Mouse (Mus musculus) heart, postnatal 4 days (tissue): ENCODE results near the gene Khdrbs2. TPM values are rescaled to one million over a fixed set of nuclear protein-coding genes. Genes with fewer than 3 reads are reported as not detected.

ENCODE experiments used
- DNase-seq: peaks from one replicate; pipeline ENCODE4 v3.0.0; 2021
- total RNA-seq, 2 experiments: library from RNA; stranded (reverse); gene quantifications; 2 replicates each; pipeline ENCODE4 v1.2.3; 2021

Khdrbs2 gene
- total RNA-seq = under 1 TPM; 0.50 to 0.67 TPM

DNA sequence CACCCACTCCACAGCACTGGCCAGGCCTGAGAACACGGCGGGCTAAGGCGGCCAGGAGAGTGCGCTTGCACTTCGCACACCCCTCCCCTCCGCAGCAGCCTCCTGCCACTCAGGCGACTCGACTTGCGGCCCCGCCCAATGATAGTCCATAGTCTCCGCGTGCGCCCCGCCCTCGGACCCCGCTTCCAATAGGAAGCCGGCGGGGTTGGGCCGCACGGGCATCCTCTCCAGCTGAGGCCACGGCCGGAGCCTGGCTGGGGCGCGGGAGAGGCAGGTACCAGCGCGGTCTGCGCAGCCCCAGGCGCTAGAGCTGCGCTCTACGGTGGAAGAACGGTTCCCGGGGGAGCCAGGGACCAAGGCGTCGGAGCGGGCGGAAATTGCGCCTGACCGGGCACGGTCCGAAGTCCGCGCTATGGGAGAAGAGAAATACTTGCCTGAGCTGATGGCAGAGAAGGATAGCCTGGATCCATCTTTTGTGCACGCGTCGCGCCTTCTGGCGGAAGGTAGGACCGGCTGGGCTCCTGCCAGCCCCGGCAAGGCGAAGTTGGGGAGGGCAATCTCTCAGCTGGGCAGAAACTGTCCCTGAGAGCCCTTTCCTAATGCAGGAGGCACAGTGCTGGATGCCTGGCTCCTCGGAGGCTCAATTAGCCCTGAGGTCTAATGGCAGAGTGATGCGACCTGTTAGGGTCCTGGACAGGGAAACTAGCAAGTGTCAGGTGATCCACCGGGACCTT is at the start of gene Khdrbs2:
Khdrbs2 (plus strand) TSS at position 209 of the 734 bp plus-strand sequence.
- peak; percentile 82 for DNase-seq

- no peak for DNase-seq
Measured at GRCm38 (mm10) chr1:32174566-32174965, 2.1 kb downstream of the Khdrbs2 start.

- no peak for DNase-seq
Measured at GRCm38 (mm10) chr1:32199664-32200260, 27.2 kb downstream of the Khdrbs2 start.

DNA sequence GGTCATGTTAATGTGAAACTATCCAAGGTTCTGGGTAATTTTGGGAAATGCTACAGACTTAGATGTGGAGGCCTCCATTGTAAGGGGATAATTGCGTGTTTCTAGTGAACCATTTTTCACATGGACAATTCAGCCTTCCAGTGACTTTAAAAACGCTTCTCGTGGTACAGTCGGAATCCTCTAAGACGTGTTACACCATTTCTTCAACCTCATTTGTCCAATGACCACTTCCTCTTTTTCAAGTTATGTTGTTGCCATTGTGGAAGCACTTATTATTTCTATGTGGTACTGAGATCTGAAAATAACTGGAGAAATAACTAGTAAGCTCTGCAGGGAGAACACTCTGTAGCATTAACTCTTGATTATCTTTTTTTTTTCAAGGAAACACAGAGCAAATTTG is 75.9 kb downstream of the Khdrbs2 start:
- DNase-seq = no peak

DNA sequence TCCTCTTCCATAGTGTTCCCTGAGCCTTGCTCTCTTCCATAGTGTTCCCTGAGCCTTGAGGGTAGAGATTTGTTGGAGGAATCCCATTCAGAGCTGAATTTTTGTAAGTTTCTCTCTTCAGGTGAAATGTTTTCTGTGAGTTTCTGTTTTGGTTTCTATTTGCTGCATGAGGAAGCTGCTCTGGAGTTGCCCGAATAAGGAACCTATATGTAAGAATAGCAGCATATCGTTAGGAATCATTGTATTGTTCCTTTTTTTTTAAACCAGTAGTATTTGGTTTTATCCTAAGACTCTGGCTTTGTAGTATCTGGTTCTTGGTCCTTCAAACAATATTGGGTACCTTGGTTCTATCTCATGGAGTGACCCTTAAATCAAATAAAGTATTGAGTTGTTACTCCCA is 77.1 kb downstream of the Khdrbs2 start:
- no peak for DNase-seq

- DNase-seq = no peak
Measured at GRCm38 (mm10) chr1:32250337-32250736, 77.8 kb downstream of the Khdrbs2 start.

DNA sequence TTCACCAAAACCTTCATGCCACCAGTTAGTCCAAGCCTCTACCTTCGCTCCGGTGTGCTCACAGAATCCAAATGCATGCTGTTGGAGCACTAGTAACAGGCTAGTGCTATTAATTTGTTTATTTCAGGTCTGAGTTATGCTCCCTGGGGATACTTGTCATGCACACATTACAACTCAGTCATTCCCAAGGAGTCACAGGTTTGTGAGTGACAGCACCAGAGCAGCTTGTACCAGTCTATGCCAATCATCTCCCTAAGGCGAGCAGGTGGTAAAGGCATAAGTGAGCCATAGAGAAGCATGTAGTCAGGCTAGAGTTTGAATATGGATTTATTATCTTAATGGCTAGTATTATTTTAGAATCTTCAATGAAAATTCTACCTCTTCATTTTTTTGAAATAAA is 86.4 kb downstream of the Khdrbs2 start:
- DNase-seq = no peak

DNA sequence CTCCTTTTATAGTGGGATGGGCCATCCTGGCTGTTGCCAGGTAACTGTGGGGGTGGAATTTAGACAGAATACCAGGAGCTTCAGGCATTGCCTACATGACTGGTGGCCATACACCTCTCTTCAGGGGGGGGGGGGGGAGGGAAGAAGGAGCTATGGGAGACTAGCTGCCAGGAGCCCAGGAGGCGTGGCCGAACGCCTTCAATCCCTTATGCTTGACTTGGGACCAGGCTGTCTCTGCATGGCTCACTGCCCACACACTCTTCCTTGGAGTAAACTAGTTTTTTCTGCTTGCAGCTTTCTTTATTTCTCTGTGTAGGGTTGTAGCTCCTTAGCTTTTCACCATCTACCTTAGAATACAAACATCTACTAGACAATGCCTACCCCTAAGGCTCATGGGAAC is 98.0 kb downstream of the Khdrbs2 start:
- no peak for DNase-seq

GRCm38 (mm10) chr1:32294702-32295101 is 122.2 kb downstream of the Khdrbs2 start:
- no peak for DNase-seq

DNA sequence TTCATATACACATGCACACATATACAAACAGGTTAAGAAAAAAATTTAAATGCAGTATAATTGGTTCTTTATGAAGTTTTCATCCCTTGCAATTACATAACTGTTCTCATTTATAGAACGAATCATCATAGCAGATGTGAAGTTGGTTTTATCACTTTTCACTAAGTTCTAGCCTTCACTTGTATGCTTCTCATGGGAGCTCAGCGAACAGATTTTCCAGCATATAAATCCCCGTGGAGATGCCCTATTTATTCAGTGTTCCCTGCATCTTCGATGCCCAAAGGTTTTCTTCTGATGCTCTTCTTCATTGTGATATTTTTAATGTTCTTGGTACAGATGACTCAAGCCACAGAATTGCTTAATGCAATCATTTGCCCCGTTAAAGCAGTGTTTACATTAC is 128.9 kb downstream of the Khdrbs2 start:
- no peak for DNase-seq

DNA sequence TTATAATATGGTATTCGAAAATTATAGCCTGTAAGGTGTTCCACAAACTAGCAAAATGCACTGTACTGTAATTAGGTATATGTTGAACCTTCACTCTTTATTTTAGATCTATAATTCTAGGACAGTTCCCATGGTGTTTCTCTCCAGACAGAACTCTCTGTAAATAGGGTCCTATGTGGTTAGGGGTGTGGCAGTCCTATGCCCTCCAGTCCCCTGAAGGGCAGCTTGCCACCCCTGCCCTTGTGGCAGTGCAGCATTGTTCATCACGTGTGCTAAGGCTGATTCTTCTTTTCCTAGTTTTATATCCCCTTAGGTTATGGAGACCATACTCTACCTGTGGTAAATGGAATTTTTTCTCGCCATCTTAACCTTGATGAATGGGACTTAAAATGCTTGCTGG is 136.6 kb downstream of the Khdrbs2 start:
- no peak for DNase-seq

GRCm38 (mm10) chr1:32309637-32310036 is 137.1 kb downstream of the Khdrbs2 start:
- DNase-seq = no peak

GRCm38 (mm10) chr1:32339108-32339507 is 166.6 kb downstream of the Khdrbs2 start:
- DNase-seq = no peak

- DNase-seq = no peak
Measured at GRCm38 (mm10) chr1:32347538-32347937, 175.0 kb downstream of the Khdrbs2 start.

DNA sequence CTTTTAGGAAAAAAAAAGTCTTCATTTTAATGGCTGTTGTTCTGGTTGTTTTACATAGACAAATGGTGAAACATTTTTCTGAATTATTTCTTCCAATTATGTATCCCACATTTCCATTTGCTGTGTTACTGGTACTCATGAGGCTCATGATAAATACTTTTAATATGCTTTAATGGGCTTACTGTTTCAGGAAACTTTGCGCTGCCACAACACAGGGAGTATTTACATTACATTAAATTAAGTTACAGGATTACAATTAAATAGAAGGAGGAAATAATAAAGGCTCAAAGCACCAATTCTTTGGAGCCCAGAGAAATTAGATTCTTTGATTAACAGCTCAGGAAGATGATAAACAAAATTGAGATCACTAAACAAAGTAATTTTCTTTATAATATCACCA is 179.6 kb downstream of the Khdrbs2 start:
- DNase-seq = no peak

- no peak for DNase-seq
Measured at GRCm38 (mm10) chr1:32363539-32363938, 191.0 kb downstream of the Khdrbs2 start.

DNA sequence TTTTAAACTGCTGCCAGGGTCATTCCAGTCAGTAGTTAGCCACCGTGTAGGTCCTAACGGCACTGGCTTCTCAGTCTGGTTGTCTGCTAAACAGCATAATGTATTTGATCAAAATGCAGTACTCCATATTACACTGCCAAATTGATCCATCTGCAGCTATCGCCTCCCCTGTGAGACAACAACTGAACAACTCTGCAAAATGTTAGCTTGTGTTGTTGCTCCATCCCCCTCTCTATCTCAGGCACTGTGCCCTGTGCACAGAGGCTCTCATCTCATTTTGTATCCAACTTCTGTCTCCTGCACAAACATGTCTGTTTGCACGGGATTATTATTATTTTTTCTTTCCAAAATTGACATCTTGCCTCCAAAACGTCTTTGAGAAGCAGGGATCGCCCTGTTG is 225.0 kb downstream of the Khdrbs2 start:
- no peak for DNase-seq

DNA sequence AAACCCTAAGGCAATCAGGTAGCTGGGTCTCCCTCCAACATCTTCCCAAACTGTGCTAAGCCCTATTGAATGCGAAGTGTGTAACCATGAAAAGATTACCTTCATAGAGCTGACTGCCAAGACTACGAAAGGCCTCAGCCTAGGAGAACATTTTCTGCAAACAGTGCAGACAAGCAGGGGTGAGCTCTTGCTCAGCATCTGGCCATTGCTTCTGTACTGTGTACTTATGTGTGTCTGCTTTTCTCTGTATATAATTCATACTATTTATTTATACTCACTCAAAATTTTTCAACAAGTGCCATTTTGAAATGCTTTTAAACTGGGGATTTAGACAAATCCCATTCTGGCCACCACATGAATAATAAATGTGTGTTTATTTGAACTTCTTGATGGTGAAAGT is 235.1 kb downstream of the Khdrbs2 start:
- no peak for DNase-seq

DNA sequence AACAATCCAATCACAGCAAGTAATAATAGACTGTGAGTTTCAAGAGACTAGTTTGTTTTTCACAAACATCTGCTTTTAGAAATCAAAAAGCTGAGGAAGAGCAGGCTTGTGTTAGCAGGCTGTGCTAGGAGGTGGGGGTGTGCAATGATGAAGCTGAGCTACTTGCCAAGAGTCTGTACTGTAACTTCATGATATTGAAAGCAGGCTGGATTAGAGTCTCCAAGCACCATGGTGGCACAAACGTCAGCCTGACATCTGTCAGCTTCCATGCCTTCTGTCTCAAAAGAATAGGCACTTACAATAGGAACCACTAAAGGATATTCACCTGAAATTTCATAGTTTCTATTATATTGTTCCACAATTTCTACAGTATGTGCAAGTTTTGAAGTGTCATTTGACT is 255.9 kb downstream of the Khdrbs2 start:
- DNase-seq = no peak

DNA sequence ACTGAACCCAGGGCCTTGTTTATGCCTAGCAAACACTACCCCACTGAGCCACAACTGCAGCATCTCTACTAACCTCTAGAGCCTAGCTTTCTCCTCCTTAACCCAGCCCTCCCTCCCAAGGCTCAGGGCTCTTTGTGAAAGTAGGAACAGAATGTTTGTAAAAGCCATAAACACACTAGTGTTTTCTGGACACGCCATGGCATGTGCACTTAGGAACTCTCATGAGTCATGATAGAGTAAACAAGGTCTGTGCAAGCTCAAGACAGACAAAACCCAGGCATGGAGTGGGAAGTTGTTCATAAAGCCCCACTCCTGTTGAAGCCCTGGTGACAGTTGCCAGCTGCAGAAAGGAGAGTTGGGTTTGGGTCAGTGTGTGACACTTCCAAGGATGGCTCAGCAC is 257.0 kb downstream of the Khdrbs2 start:
- no peak for DNase-seq

DNA sequence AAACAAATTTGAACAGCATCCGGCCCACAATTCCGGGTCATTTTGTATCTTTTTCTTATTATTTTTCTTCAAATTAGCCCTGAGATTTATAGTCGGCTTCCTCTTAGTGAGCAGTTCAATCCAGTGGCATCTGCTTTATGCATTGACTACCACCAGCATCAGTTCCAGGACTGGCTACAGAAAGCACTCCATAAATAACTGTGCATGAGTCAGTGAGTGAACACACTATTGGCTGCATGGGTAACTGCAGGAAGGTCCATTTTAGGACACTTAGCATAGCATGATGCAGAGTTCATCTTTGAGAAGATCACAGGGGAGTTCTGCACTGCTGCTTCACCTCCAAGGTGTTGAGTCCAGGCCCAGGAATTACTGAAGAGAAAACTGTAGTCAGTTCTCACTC is 258.0 kb downstream of the Khdrbs2 start:
- DNase-seq = no peak

GRCm38 (mm10) chr1:32433118-32433517 is 260.6 kb downstream of the Khdrbs2 start:
- DNase-seq = no peak

DNA sequence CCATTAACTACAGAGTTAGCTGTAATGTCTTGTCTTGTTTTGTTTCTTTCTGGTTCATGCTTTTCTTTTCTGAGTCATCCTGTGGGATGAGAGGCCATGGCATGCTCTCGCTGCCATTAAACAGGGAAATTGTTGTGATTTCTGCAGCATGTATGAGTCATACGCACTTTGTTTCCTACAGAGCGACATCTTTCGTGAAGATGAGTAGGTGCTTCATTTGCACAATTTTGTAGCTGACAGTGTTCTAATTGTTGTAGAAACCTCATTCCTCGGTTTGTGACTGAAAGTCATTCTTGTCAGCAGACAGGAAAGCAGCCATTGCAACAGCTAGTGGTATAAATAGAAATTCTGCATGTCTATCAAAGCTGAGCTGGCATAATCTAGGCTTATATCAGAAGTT is 271.4 kb downstream of the Khdrbs2 start:
- DNase-seq = no peak

GRCm38 (mm10) chr1:32463103-32463516 is 290.6 kb downstream of the Khdrbs2 start:
- DNase-seq = no peak

DNA sequence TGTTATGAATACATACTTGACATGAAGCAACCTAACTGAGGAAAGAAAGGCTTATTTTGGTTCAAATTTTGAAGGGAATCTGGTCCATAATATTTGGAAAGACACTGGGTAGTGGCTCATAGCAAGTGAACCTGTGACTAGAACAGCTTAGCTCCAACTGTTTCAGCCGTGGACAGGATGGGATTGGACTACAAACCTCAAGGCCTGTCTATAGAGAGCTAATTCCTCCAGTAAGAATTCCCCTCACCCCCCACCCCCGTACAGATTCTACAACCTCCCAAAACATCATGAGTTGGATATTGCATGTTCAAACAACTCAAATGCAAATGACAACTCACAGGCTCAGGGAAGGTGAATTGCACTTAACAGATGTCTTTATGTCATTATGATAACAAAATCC is 298.5 kb downstream of the Khdrbs2 start:
- no peak for DNase-seq
